Mouse (Mus musculus) frontal cortex, postnatal 14 days (tissue): Measurements from ENCODE around the gene Lbr.
A peak's percentile ranks its signal among the peaks of the same experiment; 100 is the strongest.
"Not testable (repeated sequence)": the region's sequence is repeated elsewhere in the genome, so short reads cannot be mapped to it uniquely, and the experiment has no call there.

Experiments used
- DNase-seq, 2 experiments: peaks; one replicate each; pipeline ENCODE4 v3.0.0; 2022; ENCODE audit warnings: low spot score in 2 of 2

Lbr gene

GRCm38 (mm10) chr1:181852466-181852865, 9.6 kb upstream of the Lbr start:
- DNase-seq = no peak

GRCm38 (mm10) chr1:181851521-181852310, 8.9 kb upstream of the Lbr start:
- DNase-seq = peak; percentile 33 to 36

- DNase-seq = no peak
Observed at GRCm38 (mm10) chr1:181850441-181850840, 7.6 kb upstream of the Lbr start.

- no peak for DNase-seq
Observed at GRCm38 (mm10) chr1:181848210-181848609, 5.4 kb upstream of the Lbr start.

- no peak for DNase-seq
Observed at GRCm38 (mm10) chr1:181847396-181847795, 4.5 kb upstream of the Lbr start.

GRCm38 (mm10) chr1:181845767-181846166, 2.9 kb upstream of the Lbr start:
- no peak for DNase-seq

GRCm38 (mm10) chr1:181844874-181845547, 2.2 kb upstream of the Lbr start:
- DNase-seq = no peak

GRCm38 (mm10) chr1:181841864-181842672, 778 bp downstream of the Lbr start:
- DNase-seq = peak; percentile 91 to 93

- no peak for DNase-seq
Observed at GRCm38 (mm10) chr1:181841396-181841795, 1.4 kb downstream of the Lbr start.

- no peak for DNase-seq
Observed at GRCm38 (mm10) chr1:181839746-181840366, 3.0 kb downstream of the Lbr start.

GRCm38 (mm10) chr1:181838111-181838510, 4.7 kb downstream of the Lbr start:
- no peak for DNase-seq

- DNase-seq = no peak
Observed at GRCm38 (mm10) chr1:181833143-181833542, 9.7 kb downstream of the Lbr start.

- DNase-seq = no peak
Observed at GRCm38 (mm10) chr1:181832720-181833119, 10.1 kb downstream of the Lbr start.

GRCm38 (mm10) chr1:181828365-181828764, 14.5 kb downstream of the Lbr start:
- no peak for DNase-seq

- no peak for DNase-seq
Observed at GRCm38 (mm10) chr1:181826716-181827115, 16.1 kb downstream of the Lbr start.

GRCm38 (mm10) chr1:181811481-181812223, 31.2 kb downstream of the Lbr start:
- DNase-seq = no peak

GRCm38 (mm10) chr1:181800667-181801066, 42.2 kb downstream of the Lbr start:
- no peak for DNase-seq

GRCm38 (mm10) chr1:181799911-181800310, 42.9 kb downstream of the Lbr start:
- DNase-seq = no peak

GRCm38 (mm10) chr1:181793541-181793940, 49.3 kb downstream of the Lbr start:
- DNase-seq = no peak

GRCm38 (mm10) chr1:181789952-181790351, 52.9 kb downstream of the Lbr start:
- no peak for DNase-seq

- DNase-seq = not testable (repeated sequence)
Observed at GRCm38 (mm10) chr1:181782600-181782999, 60.2 kb downstream of the Lbr start.
